Mouse (Mus musculus) forebrain, embryonic 15.5 days (tissue): ENCODE results near the gene Fth1. TPM values are rescaled to one million over a fixed set of nuclear protein-coding genes. Genes with fewer than 3 reads are reported as not detected.

Experiments used
- ATAC-seq: fragments of 200-750 bp; cut with Nextera tagmentation; replicated peaks from 2 replicates; pipeline ENCODE4 v1.8.0; 2017; ENCODE audit warnings: mild to moderate bottlenecking, moderate TSS enrichment, moderate library complexity
- H3K27ac ChIP-seq: fragments of 300-500 bp; sonication (generic); replicated peaks from 2 replicates; pipeline ENCODE4 v1.5.1; 2015; ENCODE audit warnings: mild to moderate bottlenecking, inconsistent platforms
- H3K27me3 ChIP-seq: fragments of 300-500 bp; sonication (generic); 2 replicates; pipeline ENCODE4 v1.6.1; 2015; ENCODE audit warnings: inconsistent platforms
- H3K36me3 ChIP-seq: fragments of 300-500 bp; sonication (generic); 2 replicates; pipeline ENCODE4 v1.6.1; 2015; ENCODE audit warnings: mild to moderate bottlenecking, inconsistent platforms
- H3K4me1 ChIP-seq: fragments of 300-500 bp; sonication (generic); 2 replicates; pipeline ENCODE4 v1.6.1; 2015; ENCODE audit warnings: inconsistent platforms
- H3K4me2 ChIP-seq: fragments of 300-500 bp; sonication (generic); replicated peaks from 2 replicates; pipeline ENCODE4 v1.6.1; 2015; ENCODE audit warnings: mild to moderate bottlenecking, inconsistent platforms
- H3K4me3 ChIP-seq: fragments of 300-500 bp; sonication (generic); 2 replicates; pipeline ENCODE4 v1.5.1; 2015; ENCODE audit warnings: mild to moderate bottlenecking, inconsistent platforms
- H3K9ac ChIP-seq: fragments of 300-500 bp; sonication (generic); replicated peaks from 2 replicates; pipeline ENCODE4 v1.6.1; 2015; ENCODE audit warnings: mild to moderate bottlenecking, inconsistent platforms
- H3K9me3 ChIP-seq: fragments of 300-500 bp; sonication (generic); 2 replicates; pipeline ENCODE4 v1.6.1; 2016; ENCODE audit warnings: inconsistent platforms
- WGBS: fragments of 180-500 bp; shearing (Covaris S2); methylation state at CpG from one replicate; pipeline ENCODE4 v1.1.7; 2015; ENCODE audit warnings: mixed read lengths; 5-methylcytosine and 5-hydroxymethylcytosine counted together
- polyA plus RNA-seq: library from polyadenylated mRNA; unstranded; fragments of >200 nt; fragmentation: Nextera tagmentation; extraction: Ambion mirVana; gene quantifications from 2 replicates; pipeline ENCODE4 v1.2.1, GENCODE M21; 2015

Fth1 gene
- polyA plus RNA-seq, 1 experiment from 2014 or later, result 1,516 TPM

DNA sequence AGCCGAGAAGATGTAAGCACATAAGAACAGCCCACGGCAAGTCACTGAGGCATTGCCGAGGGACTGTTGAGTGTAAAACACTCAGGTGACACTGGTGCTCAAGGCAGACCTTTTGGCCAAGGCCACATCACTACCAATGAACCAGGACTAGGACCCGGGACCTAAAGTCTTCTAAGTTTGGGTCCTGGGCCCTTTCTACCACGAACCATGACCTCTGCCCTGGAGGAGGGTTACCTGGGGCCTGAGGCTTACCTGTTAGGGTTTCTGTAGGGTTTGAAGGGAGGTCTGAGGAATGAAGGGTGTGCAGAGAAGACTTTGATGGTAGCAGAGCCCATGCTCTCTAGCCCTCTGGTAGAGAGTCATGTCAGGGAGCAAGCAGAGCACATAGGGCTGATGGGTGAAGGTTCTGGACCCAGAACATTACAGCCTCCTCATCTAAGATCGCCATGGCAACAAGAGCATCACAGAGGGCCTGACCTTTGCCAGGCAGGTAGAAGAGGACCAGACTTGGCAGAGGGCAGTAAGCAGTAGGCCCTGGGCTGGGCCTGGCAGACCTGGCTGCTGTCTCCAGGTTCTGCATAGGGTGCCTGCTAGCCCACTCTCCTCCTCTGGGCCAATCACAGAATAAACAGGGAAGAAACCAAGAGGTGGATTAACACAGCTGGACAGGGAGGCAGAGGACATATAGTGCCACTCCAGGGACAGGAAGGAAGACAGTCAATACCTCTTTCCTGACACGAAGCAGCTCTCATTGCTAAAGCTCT is 21.0 kb downstream of the Fth1 start, which contains the start of the genes Best1 and Rab3il1:
Gene Best1, minus strand, starts transcription at position 428 of the 764 bp plus-strand sequence.
Gene Rab3il1, plus strand, starts transcription at position 464 of the 764 bp plus-strand sequence.
- WGBS, result 77% methylated on average over 7 of the region's 7 CpGs
- no peak within 1 kb of the TSS for H3K27ac ChIP-seq
- no peaks in the 10 kb centered on the region for H3K4me1 ChIP-seq
- H3K9me3 ChIP-seq, result no peaks in the 10 kb centered on the region
- H3K4me2 ChIP-seq, result no peak within 1 kb of the TSS
- H3K4me3 ChIP-seq, result no peak within 1 kb of the TSS
- H3K36me3 ChIP-seq, result no peaks in the 10 kb centered on the region
- no peaks in the 10 kb centered on the region for H3K27me3 ChIP-seq
- no peak within 1 kb of the TSS for H3K9ac ChIP-seq
- ATAC-seq, result no peak

DNA sequence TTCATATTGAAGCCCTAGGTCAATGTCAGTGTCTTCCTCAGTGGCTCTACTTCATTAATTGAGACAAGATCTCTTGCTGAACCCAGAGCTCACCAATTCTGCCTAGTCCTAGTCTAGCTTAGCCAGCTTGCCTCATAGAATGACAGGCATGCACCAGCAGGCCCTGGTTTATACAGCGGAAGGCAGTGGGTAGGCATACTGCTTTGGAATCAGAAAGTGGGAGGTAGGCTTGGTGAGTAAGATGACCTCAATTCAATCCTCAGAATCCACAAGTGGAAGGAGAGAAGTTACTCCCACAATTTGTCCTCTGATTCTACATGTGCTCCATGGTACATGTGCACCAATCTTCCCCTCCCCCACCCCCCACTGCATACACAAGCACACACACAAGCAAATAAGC is 23.3 kb downstream of the Fth1 start:
- Histone ChIP-seq H3K4me3 (no peak overlapping the region), H3K27me3 (no peaks in the 10 kb centered on the region), H3K27ac (no peak overlapping the region), H3K4me1 (no peaks in the 10 kb centered on the region), H3K9ac (no peak overlapping the region), H3K36me3 (no peaks in the 10 kb centered on the region), H3K9me3 (no peaks in the 10 kb centered on the region), H3K4me2 (no peak overlapping the region)
- ATAC-seq, result no peak
- 100% methylated on average over 1 of the region's 1 CpGs for WGBS

DNA sequence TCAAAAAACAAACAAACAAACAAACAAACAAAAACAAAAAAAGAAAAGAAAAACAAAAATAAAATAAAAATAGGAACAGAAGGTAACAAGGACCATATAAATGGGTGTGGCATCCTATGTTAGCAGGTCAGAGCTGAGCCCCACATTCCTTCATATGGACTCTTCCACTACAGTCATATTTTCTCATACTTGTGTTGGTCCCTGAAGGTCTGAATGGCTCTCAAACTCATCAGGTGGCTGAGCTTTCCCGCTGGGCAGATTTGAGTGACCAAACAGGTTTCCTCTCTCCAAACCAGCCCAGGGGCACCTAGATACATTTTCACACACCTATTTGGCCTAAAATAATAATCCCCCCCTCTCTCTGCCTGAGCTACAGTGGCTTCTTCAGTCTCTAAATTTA is 31.0 kb downstream of the Fth1 start:
- Histone ChIP-seq H3K4me1 (no peaks in the 10 kb centered on the region), H3K4me2 (no peak overlapping the region), H3K9me3 (no peaks in the 10 kb centered on the region), H3K27me3 (no peaks in the 10 kb centered on the region), H3K9ac (no peak overlapping the region), H3K4me3 (no peak overlapping the region), H3K36me3 (no peaks in the 10 kb centered on the region), H3K27ac (no peak overlapping the region)
- WGBS, result 90% methylated on average over 1 of the region's 1 CpGs
- no peak for ATAC-seq

DNA sequence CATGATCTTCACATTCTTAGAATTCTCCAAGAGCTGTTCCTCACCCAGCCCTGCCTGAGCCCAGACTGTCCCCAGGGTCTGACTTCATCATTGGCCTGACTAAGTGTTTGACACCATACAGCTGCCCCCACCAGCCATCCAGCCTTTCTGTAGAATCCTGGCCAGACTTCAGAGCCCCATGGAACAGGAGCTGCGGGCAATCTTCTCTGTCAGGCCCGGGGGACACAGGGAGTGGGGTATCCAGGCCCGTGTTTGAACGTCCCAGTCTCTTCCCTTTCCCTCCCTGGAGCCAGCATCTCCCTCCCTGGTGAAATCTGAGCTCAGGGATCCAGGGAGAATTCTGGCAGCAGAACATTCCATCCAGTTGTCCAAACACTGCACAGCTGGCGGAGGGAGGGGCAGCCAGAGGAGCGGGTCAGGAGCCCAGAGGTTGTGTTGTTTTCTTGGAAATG is 32.5 kb downstream of the Fth1 start:
- H3K4me1 ChIP-seq, result peaks cover 5% of the 10 kb centered on the region; the same call in 1 of the 2 replicates
- no peak for ATAC-seq
- H3K9me3 ChIP-seq, result no peaks in the 10 kb centered on the region
- no peak overlapping the region for H3K27ac ChIP-seq
- H3K9ac ChIP-seq, result no peak overlapping the region
- no peaks in the 10 kb centered on the region for H3K36me3 ChIP-seq
- no peak overlapping the region for H3K4me2 ChIP-seq
- WGBS, result 57% methylated on average over 6 of the region's 6 CpGs
- H3K27me3 ChIP-seq, result no peaks in the 10 kb centered on the region
- H3K4me3 ChIP-seq, result no peak overlapping the region

DNA sequence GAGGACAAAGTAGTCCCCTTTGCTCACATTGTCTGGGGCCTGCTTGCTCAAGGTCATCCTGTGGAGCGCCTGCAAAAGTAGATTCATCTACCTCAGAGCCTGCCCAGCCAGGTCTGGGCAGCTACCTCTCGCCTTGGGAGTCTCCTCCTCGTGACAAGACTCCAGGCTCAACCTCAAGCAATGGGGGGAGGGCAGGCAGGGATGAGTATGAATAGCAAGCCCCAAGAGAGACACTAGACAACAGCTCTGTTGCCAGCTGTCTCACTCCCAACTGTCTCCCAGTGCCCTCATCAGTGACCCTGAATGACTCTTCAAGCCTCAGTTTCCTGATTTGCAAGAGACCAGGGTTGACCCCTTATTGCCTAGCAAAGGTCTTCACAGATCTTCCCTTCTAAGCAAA is 33.0 kb downstream of the Fth1 start:
- Histone ChIP-seq H3K9me3 (no peaks in the 10 kb centered on the region), H3K27me3 (no peaks in the 10 kb centered on the region), H3K9ac (no peak overlapping the region), H3K4me3 (no peak overlapping the region), H3K36me3 (no peaks in the 10 kb centered on the region), H3K4me1 (peaks cover 10% of the 10 kb centered on the region), H3K27ac (no peak overlapping the region), H3K4me2 (no peak overlapping the region)
- 47% methylated on average over 3 of the region's 3 CpGs for WGBS
- ATAC-seq, result no peak

DNA sequence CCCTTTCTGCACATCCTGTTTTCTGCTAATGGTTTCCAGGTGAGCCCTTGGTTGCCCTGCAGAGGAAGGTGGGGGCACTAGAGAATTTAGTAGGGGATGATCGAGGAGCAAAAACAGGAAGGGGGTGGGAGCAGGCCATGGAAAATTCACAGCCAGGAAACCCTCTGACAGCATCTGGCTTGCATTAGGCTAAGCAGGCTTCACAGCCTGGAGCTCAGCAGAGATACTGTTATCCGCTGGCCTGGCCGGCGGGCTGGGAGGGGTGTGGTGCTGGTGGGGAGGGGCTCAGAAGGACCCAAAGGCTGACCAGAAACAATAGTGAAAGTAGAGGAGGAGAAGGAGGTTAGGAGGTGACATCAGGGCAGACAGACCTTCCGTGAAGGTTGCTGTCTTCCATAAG is 33.5 kb downstream of the Fth1 start:
- WGBS, result 82% methylated on average over 5 of the region's 5 CpGs
- no peaks in the 10 kb centered on the region for H3K27me3 ChIP-seq
- no peak overlapping the region for H3K27ac ChIP-seq
- no peak for ATAC-seq
- H3K36me3 ChIP-seq, result no peaks in the 10 kb centered on the region
- H3K4me2 ChIP-seq, result no peak overlapping the region
- no peak overlapping the region for H3K9ac ChIP-seq
- peaks cover 15% of the 10 kb centered on the region for H3K4me1 ChIP-seq
- no peaks in the 10 kb centered on the region for H3K9me3 ChIP-seq
- no peak overlapping the region for H3K4me3 ChIP-seq

DNA sequence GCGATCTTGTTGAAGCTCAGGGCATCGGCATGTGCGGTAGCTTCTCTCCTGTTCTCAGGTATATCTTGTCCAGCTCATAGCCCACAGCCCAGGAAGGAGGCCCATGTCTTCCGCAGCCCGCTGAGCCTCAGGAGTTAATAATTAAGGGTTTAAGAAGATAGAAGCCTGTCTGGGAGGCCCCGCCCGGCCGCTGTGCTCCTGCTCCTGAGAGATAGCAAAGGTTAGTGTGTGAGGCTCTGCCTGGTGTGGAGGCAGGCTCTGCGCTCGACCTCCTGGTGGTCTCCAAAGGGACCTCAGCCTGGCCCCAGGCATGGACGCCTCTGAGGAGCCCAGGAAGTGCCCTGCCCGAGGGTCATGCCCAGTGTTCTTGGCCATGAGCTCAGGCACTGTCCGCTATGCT is 34.4 kb downstream of the Fth1 start:
- Histone ChIP-seq H3K4me3 (no peak overlapping the region), H3K9ac (no peak overlapping the region), H3K4me2 (no peak overlapping the region), H3K36me3 (no peaks in the 10 kb centered on the region), H3K9me3 (no peaks in the 10 kb centered on the region), H3K27me3 (no peaks in the 10 kb centered on the region), H3K4me1 (peaks cover 21% of the 10 kb centered on the region), H3K27ac (no peak overlapping the region)
- ATAC-seq, result no peak
- WGBS, result 82% methylated on average over 13 of the region's 13 CpGs

DNA sequence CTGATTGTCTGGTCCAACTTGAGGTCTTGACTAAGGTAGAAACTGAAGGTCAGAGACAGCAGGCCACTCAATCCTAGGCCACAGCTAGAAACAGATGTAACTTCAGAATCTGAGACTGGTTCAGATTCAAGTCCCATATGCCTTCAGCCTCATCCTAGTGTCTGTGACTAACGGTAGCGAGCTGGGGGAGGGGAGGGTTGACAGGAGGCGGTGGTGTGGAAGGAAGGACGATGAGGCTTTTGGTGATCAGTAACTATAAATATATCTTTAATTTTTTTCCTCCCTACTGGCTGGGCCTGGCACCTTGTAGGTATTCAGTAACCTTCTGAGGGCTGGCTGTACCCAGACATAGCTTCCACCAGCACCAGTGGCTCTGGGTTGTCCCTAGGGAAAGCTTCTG is 35.0 kb downstream of the Fth1 start:
- Histone ChIP-seq H3K27me3 (no peaks in the 10 kb centered on the region), H3K4me3 (no peak overlapping the region), H3K9ac (no peak overlapping the region), H3K4me2 (no peak overlapping the region), H3K9me3 (no peaks in the 10 kb centered on the region), H3K27ac (no peak overlapping the region), H3K36me3 (no peaks in the 10 kb centered on the region), H3K4me1 (peaks cover 21% of the 10 kb centered on the region)
- WGBS, result 88% methylated on average over 4 of the region's 4 CpGs
- no peak for ATAC-seq

DNA sequence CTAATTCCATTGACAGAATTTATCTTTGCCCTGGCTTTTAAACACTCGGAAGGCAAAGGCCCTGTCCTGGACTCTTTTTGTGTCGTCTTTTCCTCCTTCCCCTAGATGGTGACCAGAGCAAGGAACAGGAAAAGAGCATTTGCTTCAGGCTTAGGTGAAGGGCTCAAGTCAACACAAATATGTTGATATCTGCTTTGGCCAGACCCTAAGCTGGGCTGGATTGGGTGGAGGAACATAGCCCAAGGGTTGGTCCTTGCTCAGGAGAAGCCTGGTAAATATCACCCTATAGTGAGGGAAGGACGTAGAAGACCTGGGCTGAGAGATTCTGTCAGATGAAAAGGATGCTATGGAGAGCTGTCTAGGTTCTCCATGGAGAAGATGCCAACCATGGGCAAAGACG is 35.8 kb downstream of the Fth1 start:
- Histone ChIP-seq H3K9me3 (no peaks in the 10 kb centered on the region), H3K9ac (no peak overlapping the region), H3K4me3 (no peak overlapping the region), H3K36me3 (no peaks in the 10 kb centered on the region), H3K27me3 (no peaks in the 10 kb centered on the region), H3K27ac (no peak overlapping the region), H3K4me1 (peaks cover 21% of the 10 kb centered on the region), H3K4me2 (no peak overlapping the region)
- ATAC-seq, result no peak
- WGBS, result 89% methylated on average over 4 of the region's 4 CpGs

DNA sequence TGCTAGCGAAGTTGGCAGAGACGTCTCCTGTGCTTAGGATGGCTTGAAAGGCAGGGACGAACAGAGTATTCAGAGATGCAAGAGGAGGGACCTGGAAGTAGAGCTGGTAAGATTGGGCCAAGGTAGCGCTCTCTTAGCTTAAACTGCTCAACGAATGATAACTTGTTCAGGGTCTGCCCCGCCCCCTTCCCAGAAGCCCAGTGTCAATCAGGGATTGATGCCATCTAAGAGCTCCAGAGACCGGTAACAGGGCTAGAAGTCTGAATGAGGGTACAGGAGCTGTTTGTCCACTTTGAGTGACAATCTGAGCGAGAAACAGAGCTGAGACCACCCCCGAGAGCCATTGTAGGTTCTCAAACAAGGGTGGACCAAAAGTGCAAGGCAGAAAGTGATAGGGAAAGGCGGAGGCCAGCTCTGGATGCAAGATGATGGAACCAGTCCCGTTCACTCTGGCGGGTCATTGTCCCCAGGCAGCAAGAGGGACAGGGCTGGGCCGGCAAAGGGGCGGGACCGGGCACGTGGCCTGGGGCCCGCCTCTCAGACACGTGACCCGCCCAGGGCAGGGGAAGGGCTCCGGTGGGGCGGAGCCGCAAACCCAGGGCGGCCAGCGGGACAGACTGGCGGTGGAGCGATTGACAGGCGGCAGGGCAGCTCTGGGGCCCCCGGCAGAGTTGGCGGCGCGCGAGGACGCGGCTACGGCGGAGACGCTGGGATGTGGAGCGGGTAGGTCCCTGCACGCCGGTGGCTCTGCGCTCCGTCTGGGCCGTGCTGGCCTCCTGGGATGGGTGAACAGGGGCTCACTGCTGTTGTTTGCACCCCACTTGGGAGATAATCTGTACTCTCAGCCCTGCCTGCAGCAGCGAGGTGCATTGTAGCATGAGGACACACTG is 37.5 kb downstream of the Fth1 start:
- WGBS, result 5% methylated on average over 44 of the region's 44 CpGs
- H3K4me2 ChIP-seq, result peak overlapping the region; percentile 82
- H3K27ac ChIP-seq, result peak overlapping the region; percentile 9; the same call in 1 of the 2 replicates
- peak overlapping the region; percentile 61 for H3K9ac ChIP-seq
- ATAC-seq, result peak; percentile 94
- H3K27me3 ChIP-seq, result no peaks in the 10 kb centered on the region
- H3K4me1 ChIP-seq, result peaks cover 21% of the 10 kb centered on the region
- no peaks in the 10 kb centered on the region for H3K36me3 ChIP-seq
- H3K9me3 ChIP-seq, result no peaks in the 10 kb centered on the region
- H3K4me3 ChIP-seq, result peak overlapping the region; percentile 55

DNA sequence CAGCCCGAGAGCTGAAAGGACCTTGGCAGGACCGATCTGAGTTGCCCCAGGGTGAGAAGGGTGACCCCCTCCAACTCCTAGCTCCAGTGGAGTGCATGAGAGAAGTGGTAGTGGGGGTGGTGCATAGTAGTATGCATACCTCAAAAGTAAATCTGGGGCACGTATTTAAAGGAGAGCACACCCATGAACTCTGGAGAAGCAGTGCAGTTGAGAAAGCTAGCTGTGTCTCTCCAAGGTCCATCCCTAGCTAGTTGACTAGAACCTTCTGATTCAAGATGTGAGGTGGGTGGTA is 38.1 kb downstream of the Fth1 start:
- 0 out of 2 replicates have a peak overlapping the region, but pooled peaks have one; percentile 9 for H3K27ac ChIP-seq
- H3K27me3 ChIP-seq, result no peaks in the 10 kb centered on the region
- 2% methylated on average over 3 of the region's 3 CpGs for WGBS
- peak overlapping the region; percentile 55 for H3K4me3 ChIP-seq
- H3K4me1 ChIP-seq, result peaks cover 21% of the 10 kb centered on the region
- peak overlapping the region; percentile 61 for H3K9ac ChIP-seq
- ATAC-seq, result peak; percentile 60; the same call in 1 of the 2 replicates
- no peaks in the 10 kb centered on the region for H3K9me3 ChIP-seq
- no peaks in the 10 kb centered on the region for H3K36me3 ChIP-seq
- peak overlapping the region; percentile 82 for H3K4me2 ChIP-seq

DNA sequence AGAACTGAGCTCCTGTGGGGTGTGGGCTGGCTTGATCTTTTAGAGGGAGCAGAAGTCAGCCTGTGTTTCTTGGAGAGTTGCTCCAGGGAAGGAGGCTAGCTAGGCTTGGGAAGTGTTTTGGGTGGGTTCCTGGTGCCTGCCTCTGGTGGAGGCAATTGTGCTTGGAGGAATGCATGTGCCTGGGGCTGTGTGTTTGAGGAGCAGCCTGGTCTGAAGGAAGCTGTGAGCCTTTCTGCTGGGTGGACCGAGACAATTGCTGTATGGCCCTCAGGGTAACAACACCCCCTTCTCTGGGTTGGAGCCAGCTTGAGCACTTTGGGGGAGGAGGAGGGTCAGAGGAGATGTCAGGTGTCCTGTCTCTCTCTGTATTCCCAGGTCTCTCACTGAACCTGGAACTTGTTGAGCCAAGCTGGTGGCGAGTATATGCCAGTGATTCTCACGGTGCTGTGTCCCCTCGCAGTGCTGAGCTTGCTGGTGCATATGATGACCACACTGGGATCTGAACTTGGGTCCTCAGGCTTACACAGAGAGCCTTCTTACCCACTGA is 38.9 kb downstream of the Fth1 start:
- 76% methylated on average over 4 of the region's 4 CpGs for WGBS
- H3K27me3 ChIP-seq, result no peaks in the 10 kb centered on the region
- no peaks in the 10 kb centered on the region for H3K9me3 ChIP-seq
- no peak overlapping the region for H3K9ac ChIP-seq
- H3K36me3 ChIP-seq, result no peaks in the 10 kb centered on the region
- peaks cover 21% of the 10 kb centered on the region for H3K4me1 ChIP-seq
- no peak overlapping the region for H3K27ac ChIP-seq
- H3K4me3 ChIP-seq, result peak overlapping the region; percentile 55; the same call in 1 of the 2 replicates
- peak overlapping the region; percentile 82 for H3K4me2 ChIP-seq
- ATAC-seq, result no peak
